Mouse (Mus musculus) cerebellum, postnatal 36 days (tissue): Measurements from ENCODE around the gene Pon3.
A peak's percentile ranks its signal among the peaks of the same experiment; 100 is the strongest.

Source experiments
- DNase-seq, 2 experiments: peaks; one replicate each; pipeline ENCODE4 v3.0.0; 2021 to 2022; ENCODE audit warnings: mixed read lengths in 2 of 2

The Pon3 gene

DNA sequence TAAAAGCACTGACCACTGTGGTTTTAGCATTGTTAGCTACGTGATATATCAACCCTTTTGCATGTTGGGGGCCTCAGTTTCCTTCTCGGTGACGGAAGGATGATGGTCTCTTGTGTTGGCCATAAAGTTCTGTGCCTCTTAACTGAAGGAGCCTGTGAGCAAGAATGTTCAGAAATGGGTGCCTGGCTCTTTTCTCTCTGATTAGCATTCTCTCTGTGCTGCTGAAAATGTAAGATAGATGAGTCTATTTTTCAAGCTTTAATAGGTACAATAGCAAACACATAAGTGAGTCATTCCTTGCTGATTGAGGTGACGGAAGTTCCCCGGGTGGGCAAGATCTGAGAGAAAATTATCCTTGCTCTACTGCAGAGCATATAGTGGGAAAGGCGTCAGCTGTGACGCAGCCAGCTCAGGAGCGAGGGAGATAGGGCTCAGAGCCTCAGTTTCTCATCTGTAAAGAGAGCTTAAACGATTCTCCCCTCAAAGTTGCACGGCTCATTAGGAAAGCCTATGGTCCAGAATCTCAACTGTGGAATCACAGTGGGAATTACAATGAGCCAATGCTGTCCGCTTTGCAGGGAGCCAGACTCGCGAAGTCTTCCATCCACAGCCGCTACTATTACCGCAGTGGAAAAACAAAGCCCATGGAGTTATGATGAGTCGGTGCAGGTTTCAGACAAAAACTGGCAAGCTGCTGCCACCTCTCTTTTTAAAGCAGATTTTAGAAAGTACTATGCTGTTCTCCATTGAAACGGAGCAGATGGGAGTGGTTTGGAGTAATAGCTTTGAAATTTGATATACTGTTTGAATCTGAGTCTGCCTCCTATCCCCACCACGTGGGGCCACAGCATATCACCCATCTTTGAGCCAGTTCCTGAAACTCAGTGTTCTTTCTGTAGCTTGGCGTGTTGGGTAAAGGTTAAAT is 77.9 kb downstream of the Pon3 start:
- DNase-seq: no peak

DNA sequence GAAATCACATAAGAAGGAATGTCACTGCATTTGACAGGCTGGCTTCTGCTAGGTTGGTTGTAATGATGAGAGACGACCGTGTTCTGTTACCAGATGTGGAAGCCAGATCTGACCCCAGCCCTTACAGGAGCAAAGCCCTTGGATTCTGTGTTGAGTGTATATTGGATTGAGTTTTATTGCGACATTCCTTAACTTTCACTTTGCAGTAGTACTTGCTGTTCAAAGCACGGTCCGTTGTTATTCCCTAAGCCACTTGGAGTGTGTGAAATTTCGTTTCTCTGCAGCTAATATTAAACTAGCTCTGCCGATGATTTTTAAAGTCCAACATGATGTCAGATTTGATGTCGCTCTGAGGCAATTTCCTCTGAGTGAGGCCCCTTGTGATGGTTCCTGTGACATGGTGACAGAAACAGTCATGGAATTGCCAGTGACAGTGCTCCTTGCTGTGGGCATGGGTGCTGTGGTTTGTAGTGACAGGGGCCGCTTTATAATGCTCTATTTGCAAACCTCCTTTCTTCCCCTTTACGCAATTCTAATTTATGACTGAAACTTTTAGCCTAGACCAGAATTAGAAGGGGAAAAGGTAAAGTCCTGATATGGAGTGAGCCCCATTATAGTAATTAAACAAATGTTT is 81.8 kb downstream of the Pon3 start:
- DNase-seq: no peak

DNA sequence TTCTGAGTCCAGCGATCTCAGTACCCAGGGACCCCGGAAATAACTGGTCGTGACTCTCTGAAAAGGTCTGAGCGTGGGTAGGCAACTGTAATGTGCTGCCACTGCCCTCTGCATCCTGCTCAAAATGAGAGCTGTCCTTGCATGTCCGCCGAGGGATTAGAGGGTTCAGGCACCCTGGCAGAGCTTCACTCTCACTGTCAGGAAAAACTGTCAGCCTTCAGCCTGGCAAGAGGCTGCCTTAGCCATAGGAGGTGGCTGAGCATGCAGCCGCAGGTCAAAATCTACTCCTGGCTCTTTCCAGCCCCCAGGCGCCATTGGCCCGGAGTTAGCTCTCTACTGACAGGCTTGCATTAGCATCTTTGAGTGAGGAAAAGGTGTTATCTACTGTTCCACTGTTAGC is 83.5 kb downstream of the Pon3 start:
- peak; percentile 12 to 16 for DNase-seq

DNA sequence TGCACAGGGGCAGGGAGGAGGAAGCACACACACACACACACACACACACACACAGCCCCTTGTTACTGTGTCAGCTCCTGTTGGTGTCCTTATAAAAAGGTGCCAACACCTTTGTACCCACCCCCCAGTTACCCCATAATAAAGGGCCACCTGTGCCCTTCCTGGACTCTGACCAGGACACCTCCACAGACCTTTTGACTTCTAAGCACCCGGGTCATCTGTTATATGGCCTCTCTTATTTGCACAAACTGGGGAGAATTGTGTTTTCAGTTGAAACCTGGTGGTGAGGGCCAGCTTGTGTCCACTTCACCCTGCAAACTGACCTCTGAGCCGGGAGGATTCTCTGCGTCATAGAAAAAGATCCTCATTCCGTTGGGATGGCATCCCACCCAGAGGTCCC is 84.7 kb downstream of the Pon3 start:
- no peak for DNase-seq
